ENCODE assay signal across 28 mouse cellular contexts in the genomic region with DNA sequence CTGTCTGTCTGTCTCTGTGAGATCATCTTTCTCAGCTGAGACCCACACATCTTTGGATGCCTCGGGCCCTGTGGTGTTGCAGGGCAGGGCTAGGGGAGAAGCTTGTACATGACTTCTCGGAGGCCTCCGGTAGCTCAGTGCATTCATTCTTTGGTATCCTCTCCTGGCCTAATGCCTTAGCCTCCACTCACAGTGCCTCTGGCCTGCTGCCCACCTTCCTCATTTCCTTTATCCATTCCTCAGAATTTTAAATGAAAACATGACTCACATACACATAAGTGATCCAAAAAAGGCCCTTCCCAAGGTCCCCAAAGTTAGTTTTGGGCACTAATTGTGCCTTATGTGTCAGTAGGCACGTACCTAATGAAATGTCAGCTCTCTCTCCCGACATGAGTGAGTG. TPM values are rescaled to one million over a fixed set of nuclear protein-coding genes. Genes with fewer than 3 reads are reported as not detected.
A peak's percentile ranks its signal among the peaks of the same experiment; 100 is the strongest.
DNase-seq lines count a peak whose midpoint lies in the region; ATAC-seq and TF ChIP-seq lines count a peak whose summit lies in the region.
"Had no signal": no experiment of that assay in that cellular context is flagged by ENCODE, and none has a peak within 500 bp of the region (broad histone marks: within the 10 kb centered on the region; RNA-seq: fewer than 3 reads in every experiment).

No protein-coding gene starts in this region.

- no peak for ATAC-seq in liver, embryonic 12.5 days
- ATAC-seq in intestine, postnatal 0 days, result no peak
- ATAC-seq: forebrain, embryonic 14.5 days had no signal

- H3K4me2 ChIP-seq in liver, embryonic 12.5 days, result no peak overlapping the region
- H3K4me2 ChIP-seq in intestine, postnatal 0 days (replicated peaks; ENCODE audit: low read depth), result no peak overlapping the region
- H3K4me2 ChIP-seq: heart, embryonic 12.5 days; hindbrain, embryonic 14.5 days; liver, embryonic 15.5 days; lung, embryonic 15.5 days; midbrain, embryonic 12.5 days; neural tube, embryonic 12.5 days had no signal

- H3K4me1 ChIP-seq in liver, embryonic 12.5 days, result peaks cover 14% of the 10 kb centered on the region
- H3K4me1 ChIP-seq in embryonic fibroblast, embryonic 13.5 days (ENCODE audit: control insufficient read depth, insufficient read depth, low read length), result peaks cover 8% of the 10 kb centered on the region
- H3K4me1 ChIP-seq in intestine, postnatal 0 days (replicated peaks; ENCODE audit: control insufficient read depth, insufficient read depth, low read length), result no peaks in the 10 kb centered on the region
- H3K4me1 ChIP-seq: heart, embryonic 12.5 days; lung, embryonic 15.5 days; midbrain, embryonic 12.5 days; neural tube, embryonic 12.5 days had no signal

- H3K36me3 ChIP-seq in liver, embryonic 12.5 days, result peaks cover 54% of the 10 kb centered on the region
- H3K36me3 ChIP-seq in intestine, postnatal 0 days (ENCODE audit: control insufficient read depth, insufficient read depth), result peaks cover 46% of the 10 kb centered on the region

- DNase-seq in liver, result no peak
- DNase-seq in Muller cell, postnatal 12 days (ENCODE audit: inconsistent ontology term), result peak; percentile 30
- DNase-seq in adrenal gland, adult 8-10 months, result peak; percentile 40
- no peak for DNase-seq in layer of hippocampus, adult 9-11 months
- DNase-seq: cerebellum, adult 8-10 months; cerebellum, postnatal 36 days; heart, adult 2 months; heart, postnatal 4 days; kidney, adult 11 months; kidney, postnatal 25 days; layer of hippocampus, postnatal 36 days; left cerebral cortex, postnatal 4 days; lung, postnatal 36 days; right cerebral cortex, postnatal 4 days; thymus, postnatal 14 days had no signal

- TF ChIP-seq CTCF in embryonic fibroblast, embryonic 13.5 days (IDR thresholded peaks at IDR 0.05; ENCODE audit: borderline replicate concordance, insufficient read depth, low read length), result no peak
- no peak for TF ChIP-seq CTCF in intestine, postnatal 0 days (IDR thresholded peaks at IDR 0.05; ENCODE audit: low read depth)

- no peaks in the 10 kb centered on the region for H3K27me3 ChIP-seq in liver, embryonic 12.5 days (replicated peaks)
- no peaks in the 10 kb centered on the region for H3K27me3 ChIP-seq in intestine, postnatal 0 days (replicated peaks; ENCODE audit: control insufficient read depth, insufficient read depth, low read length)
- H3K27me3 ChIP-seq: heart, embryonic 12.5 days; liver, embryonic 15.5 days; lung, embryonic 15.5 days; megakaryocyte, embryonic 14.5 days; midbrain, embryonic 12.5 days; neural tube, embryonic 12.5 days had no signal

- H3K27ac ChIP-seq in liver, embryonic 12.5 days, result peak overlapping the region; percentile 22; the same call in 1 of the 2 replicates
- peak overlapping the region; percentile 46 for H3K27ac ChIP-seq in embryonic fibroblast, embryonic 13.5 days (ENCODE audit: insufficient read depth, low read length)
- no peak overlapping the region for H3K27ac ChIP-seq in intestine, postnatal 0 days (ENCODE audit: low read depth, low read length)
- H3K27ac ChIP-seq: hindbrain, embryonic 14.5 days; lung, embryonic 15.5 days; midbrain, embryonic 12.5 days; neural tube, embryonic 12.5 days had no signal

- H3K9me3 ChIP-seq in liver, embryonic 12.5 days (replicated peaks), result no peaks in the 10 kb centered on the region
- H3K9me3 ChIP-seq in intestine, postnatal 0 days (ENCODE audit: control insufficient read depth), result no peaks in the 10 kb centered on the region
- H3K9me3 ChIP-seq: G1E; heart, embryonic 12.5 days; liver, embryonic 15.5 days; lung, embryonic 15.5 days; midbrain, embryonic 12.5 days; neural tube, embryonic 12.5 days had no signal

- H3K4me3 ChIP-seq in liver, embryonic 12.5 days, result no peak overlapping the region
- no peak overlapping the region for H3K4me3 ChIP-seq in embryonic fibroblast, embryonic 13.5 days (ENCODE audit: insufficient read depth, low read length)
- no peak overlapping the region for H3K4me3 ChIP-seq in intestine, postnatal 0 days (ENCODE audit: low read depth, low read length)
- H3K4me3 ChIP-seq: heart, adult 2 months; heart, embryonic 12.5 days; liver, embryonic 15.5 days; lung, embryonic 15.5 days; megakaryocyte, embryonic 14.5 days; midbrain, embryonic 12.5 days; myocyte; neural tube, embryonic 12.5 days had no signal

- no peak for TF ChIP-seq POLR2A in embryonic fibroblast, embryonic 13.5 days (IDR thresholded peaks at IDR 0.05; ENCODE audit: low read depth, low read length)

- WGBS in liver, embryonic 12.5 days (ENCODE audit: insufficient replicate concordance), result 88% methylated on average over 5 of the region's 5 CpGs
- 85% methylated on average over 5 of the region's 5 CpGs for WGBS in intestine, postnatal 0 days

- H3K9ac ChIP-seq in liver, embryonic 12.5 days, result no peak overlapping the region
- no peak overlapping the region for H3K9ac ChIP-seq in intestine, postnatal 0 days (ENCODE audit: low read depth, low read length)
- H3K9ac ChIP-seq: heart, embryonic 12.5 days; hindbrain, embryonic 14.5 days; lung, embryonic 15.5 days; midbrain, embryonic 12.5 days; neural tube, embryonic 12.5 days had no signal

RNA-seq across cellular contexts. Expression of gene Ankrd9, which starts 41.3 kb away (rescaled TPM):
- 62.2 TPM in 2 replicates for polyA plus RNA-seq in liver, embryonic 12.5 days (2016; fragmentation: Nextera tagmentation; extraction: Ambion mirVana)
- 10 to 100 TPM; 11.1 to 46.5 (median 17.7) TPM for total RNA-seq in adrenal gland, adult 8-10 months (2022)
- polyA plus RNA-seq in embryonic fibroblast, embryonic 13.5 days (2011; ENCODE audit: insufficient read length, low read depth, missing spikeins), result 3.3 and 3.8 TPM in 2 replicates
- polyA plus RNA-seq in intestine, postnatal 0 days (2015; fragmentation: Nextera tagmentation; extraction: Ambion mirVana), result 76.3 and 80.0 TPM in 2 replicates

RNA-seq across cellular contexts. Expression of gene Tecpr2, which starts 48.4 kb away (rescaled TPM):
- 3.4 and 3.6 TPM in 2 replicates for polyA plus RNA-seq in liver, embryonic 12.5 days (2016; fragmentation: Nextera tagmentation; extraction: Ambion mirVana)
- 10 to 100 TPM; 10.1 to 16.4 (median 12.9) TPM for total RNA-seq in adrenal gland, adult 8-10 months (2022)
- 5.7 and 7.7 TPM in 2 replicates for polyA plus RNA-seq in embryonic fibroblast, embryonic 13.5 days (2011; ENCODE audit: insufficient read length, low read depth, missing spikeins)
- 1.3 and 1.6 TPM in 2 replicates for polyA plus RNA-seq in intestine, postnatal 0 days (2015; fragmentation: Nextera tagmentation; extraction: Ambion mirVana)

RNA-seq across cellular contexts. Expression of gene Cinp, which starts 48.6 kb away (rescaled TPM):
- polyA plus RNA-seq in liver, embryonic 12.5 days (2016; fragmentation: Nextera tagmentation; extraction: Ambion mirVana), result 99.0 and 103 TPM in 2 replicates
- 10 to 100 TPM; 37.4 to 39.6 (median 38.6) TPM for total RNA-seq in adrenal gland, adult 8-10 months (2022)
- 44.8 and 51.5 TPM in 2 replicates for polyA plus RNA-seq in embryonic fibroblast, embryonic 13.5 days (2011; ENCODE audit: insufficient read length, low read depth, missing spikeins)
- 30.5 and 31.0 TPM in 2 replicates for polyA plus RNA-seq in intestine, postnatal 0 days (2015; fragmentation: Nextera tagmentation; extraction: Ambion mirVana)

Comparison
In these comparisons a context has a peak if more than half of its experiments do, and no peak if none do; other contexts are left out.
1. DNase-seq: peak in Muller cell, postnatal 12 days (single experiment) and adrenal gland, adult 8-10 months (single experiment); none in liver (single experiment) and layer of hippocampus, adult 9-11 months (single experiment).
2. RNA of gene Ankrd9, which starts 41.3 kb away (polyA plus RNA-seq): 76.3 to 80.0 TPM in intestine, postnatal 0 days and 62.2 TPM in liver, embryonic 12.5 days; 3.3 to 3.8 TPM in embryonic fibroblast, embryonic 13.5 days; every median in the first group is over 10 times any median in the second.